Mouse (Mus musculus) T-cell, adult 66 days (primary cell): ENCODE results near the gene Gm20878. TPM values are rescaled to one million over a fixed set of nuclear protein-coding genes. Genes with fewer than 3 reads are reported as not detected.

Experiments
- total RNA-seq, 2 experiments: library from RNA; stranded (reverse); gene quantifications; 3 replicates in 1 of 2; 4 replicates in 1 of 2; pipeline ENCODE4 v1.2.4; 2023

The Gm20878 gene
- total RNA-seq, result 1 to 10 TPM; 3.6 to 5.7 TPM

DNA sequence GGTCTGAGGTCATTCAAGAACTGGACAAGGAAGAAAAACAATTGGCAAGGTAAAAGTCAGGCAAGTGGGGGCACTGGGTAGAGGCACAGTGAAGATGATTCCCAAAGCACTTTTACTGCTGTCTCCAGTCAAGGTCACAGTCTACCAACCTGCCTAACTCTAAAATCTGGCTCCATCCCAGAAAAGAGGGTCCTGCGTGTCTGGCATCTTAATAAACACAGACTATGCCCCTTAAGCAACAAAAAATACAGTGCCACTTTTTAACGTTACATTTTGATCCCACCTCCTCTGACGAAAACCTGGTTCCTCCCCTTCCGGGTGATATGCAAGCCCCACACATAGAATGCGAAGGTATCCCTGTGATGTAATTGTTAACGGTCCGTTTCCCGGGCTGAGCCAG is at the start of gene Gm20878:
TSS of gene Gm20878 (plus strand) at position 301 of the 400 bp plus-strand sequence.

DNA sequence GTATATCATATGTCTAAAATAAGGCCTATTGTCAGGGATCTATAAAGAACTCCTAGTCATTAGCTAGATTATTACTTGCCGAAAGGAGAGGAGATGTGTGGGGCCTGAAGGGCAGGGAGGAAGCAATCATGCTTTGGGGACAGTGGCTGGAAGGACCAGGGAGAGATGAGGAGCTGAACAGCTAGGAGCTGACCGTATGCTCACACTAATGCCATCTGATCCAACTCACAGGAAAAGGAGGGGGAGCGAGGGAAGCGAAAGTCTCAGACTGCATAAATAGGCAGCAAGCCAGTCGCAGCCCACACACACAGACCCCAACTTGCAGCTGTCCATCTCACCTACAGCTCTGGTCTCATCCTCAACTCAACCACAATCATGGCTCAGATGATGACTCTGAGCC is 38.1 kb upstream of the Gm20878 start, which contains the start of gene Gm21541:
TSS of gene Gm21541 (plus strand) at position 301 of the 400 bp plus-strand sequence.

DNA sequence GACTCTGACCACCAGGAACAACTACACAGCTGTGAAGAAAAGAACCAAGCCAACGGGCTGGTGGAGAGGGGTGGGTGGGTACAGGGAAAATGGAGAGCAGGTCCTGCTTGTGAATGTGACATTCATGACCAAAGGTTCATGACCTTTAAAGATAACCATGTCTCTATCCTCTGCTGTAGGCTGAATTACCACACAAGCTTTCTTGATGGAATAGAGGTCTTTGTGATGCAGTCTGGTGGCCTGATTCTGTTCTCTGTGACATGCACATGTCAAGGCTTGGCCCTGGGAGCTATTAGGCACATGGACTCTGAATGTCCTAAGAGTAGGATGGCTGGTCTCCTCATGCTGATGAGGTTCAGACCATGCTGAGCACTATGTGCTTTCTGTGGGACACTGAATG is 24.4 kb downstream of the Gm20878 start, which contains the start of gene Fam205a4:
TSS of gene Fam205a4 (plus strand) at position 301 of the 400 bp plus-strand sequence.

Other genes with a start within 250 kb of the Gm20878 start
- not detected for gene Cntfr, start 244.5 kb upstream of the Gm20878 start, total RNA-seq
- gene Il11ra1, start 241.6 kb upstream of the Gm20878 start, total RNA-seq, result 10 to 100 TPM; 19.6 to 21.7 TPM
- 10 to 100 TPM; 29.6 to 37.3 TPM for gene Rpp25l, start 228.0 kb upstream of the Gm20878 start, total RNA-seq
- 10 to 100 TPM; 52.7 to 58.8 TPM for gene Dctn3, start 218.4 kb upstream of the Gm20878 start, total RNA-seq
- under 1 TPM in 1 of 2 experiments, not detected in 1; 0.44 TPM for gene Arid3c, start 210.4 kb upstream of the Gm20878 start, total RNA-seq
- 10 to 100 TPM; 57.6 to 57.9 TPM for gene Galt, start 186.3 kb upstream of the Gm20878 start, total RNA-seq
- 10 to 100 TPM; 23.2 to 24.9 TPM for gene Sigmar1, start 185.4 kb upstream of the Gm20878 start, total RNA-seq
- 10 to 100 TPM in 1 of 2 experiments, 1 to 10 TPM in 1; 9.0 to 12.4 TPM for gene Ccl27a, start 167.3 kb upstream of the Gm20878 start, total RNA-seq
- gene Gm21541, start 38.0 kb upstream of the Gm20878 start, total RNA-seq, result not detected
- gene Fam205a4, start 24.5 kb downstream of the Gm20878 start, total RNA-seq, result not detected
- gene Gm21093, start 93.2 kb downstream of the Gm20878 start, total RNA-seq, result not detected
- gene Gm3893, start 149.6 kb downstream of the Gm20878 start, total RNA-seq, result not detected
- gene Gm13304, start 173.2 kb downstream of the Gm20878 start, total RNA-seq, result not detected
- not detected for gene Gm13306, start 211.9 kb downstream of the Gm20878 start, total RNA-seq
- not detected for gene Gm13305, start 227.0 kb downstream of the Gm20878 start, total RNA-seq